In genomic region chr8:82416587-82417340, GRCm38 (mm10) we compare ENCODE assay signal across 14 mouse cellular contexts. TPM values are rescaled to one million over a fixed set of nuclear protein-coding genes. Genes with fewer than 3 reads are reported as not detected.
DNase-seq lines count a peak whose midpoint lies in the region; ATAC-seq and TF ChIP-seq lines count a peak whose summit lies in the region.
"Had no signal": no experiment of that assay in that cellular context is flagged by ENCODE, and none has a peak within 500 bp of the region (broad histone marks: within the 10 kb centered on the region; RNA-seq: fewer than 3 reads in every experiment).

No protein-coding gene starts in this region.

- peak; percentile 3 for DNase-seq in embryonic facial prominence, embryonic 14.5 days (ENCODE audit: low spot score)
- DNase-seq in embryonic facial prominence, embryonic 10.5 days (ENCODE audit: low spot score) = no peak
- DNase-seq in liver, postnatal 0 days = peak; percentile 43
- DNase-seq in left cerebral cortex, adult 8-10 months (ENCODE audit: low spot score in 2 of 2) = no peak
- no peak for DNase-seq in layer of hippocampus, adult 11-12 months (ENCODE audit: low spot score)
- DNase-seq in cerebellum, adult 9-11 months = no peak
- DNase-seq: layer of hippocampus, postnatal 36 days; thymus, postnatal 25 days had no signal

- no peak for TF ChIP-seq EP300 in liver, postnatal 0 days (IDR thresholded peaks at IDR 0.05; ENCODE audit: low read depth)

- H3K4me3 ChIP-seq in embryonic facial prominence, embryonic 14.5 days (ENCODE audit: low read depth, low read length) = no peak overlapping the region
- no peak overlapping the region for H3K4me3 ChIP-seq in embryonic facial prominence, embryonic 10.5 days
- H3K4me3 ChIP-seq in liver, postnatal 0 days (ENCODE audit: low read depth, low read length) = no peak overlapping the region
- H3K4me3 ChIP-seq: heart, embryonic 10.5 days had no signal

- no peak for TF ChIP-seq CTCF in liver, postnatal 0 days (IDR thresholded peaks at IDR 0.05; ENCODE audit: low read depth)

- no peak overlapping the region for H3K4me2 ChIP-seq in embryonic facial prominence, embryonic 14.5 days (ENCODE audit: low read depth, low read length)
- H3K4me2 ChIP-seq in liver, postnatal 0 days (ENCODE audit: low read depth, low read length) = peak overlapping the region; percentile 35; the same call in 1 of the 2 replicates
- H3K4me2 ChIP-seq: hindbrain, embryonic 14.5 days had no signal

- H3K4me1 ChIP-seq in embryonic facial prominence, embryonic 14.5 days (ENCODE audit: control insufficient read depth, insufficient read depth, low read length) = no peaks in the 10 kb centered on the region
- H3K4me1 ChIP-seq in embryonic facial prominence, embryonic 10.5 days = no peaks in the 10 kb centered on the region
- no peaks in the 10 kb centered on the region for H3K4me1 ChIP-seq in liver, postnatal 0 days (ENCODE audit: insufficient read depth)
- H3K4me1 ChIP-seq: heart, embryonic 10.5 days had no signal

- ATAC-seq in embryonic facial prominence, embryonic 14.5 days (ENCODE audit: low read depth) = no peak
- ATAC-seq in granulocyte monocyte progenitor cell, adult 5-6 weeks (replicated peaks; ENCODE audit: poor library complexity, severe bottlenecking) = peak; percentile 53
- peak; percentile 92 for ATAC-seq in liver, postnatal 0 days
- peak; percentile 44 for ATAC-seq in megakaryocyte progenitor cell, adult 5-6 weeks (replicated peaks; ENCODE audit: poor library complexity)

- H3K9me3 ChIP-seq in embryonic facial prominence, embryonic 14.5 days (ENCODE audit: control insufficient read depth, low read length) = no peaks in the 10 kb centered on the region
- H3K9me3 ChIP-seq in embryonic facial prominence, embryonic 10.5 days = no peaks in the 10 kb centered on the region
- no peaks in the 10 kb centered on the region for H3K9me3 ChIP-seq in liver, postnatal 0 days (ENCODE audit: low read length)
- H3K9me3 ChIP-seq: G1E; heart, embryonic 10.5 days had no signal

- H3K36me3 ChIP-seq in embryonic facial prominence, embryonic 14.5 days (ENCODE audit: control insufficient read depth, insufficient read depth, low read length) = no peaks in the 10 kb centered on the region
- H3K36me3 ChIP-seq in embryonic facial prominence, embryonic 10.5 days (replicated peaks) = no peaks in the 10 kb centered on the region
- no peaks in the 10 kb centered on the region for H3K36me3 ChIP-seq in liver, postnatal 0 days (replicated peaks; ENCODE audit: insufficient read depth, low read length)
- H3K36me3 ChIP-seq: G1E; heart, embryonic 10.5 days had no signal

- WGBS in embryonic facial prominence, embryonic 14.5 days = 73% methylated on average over 5 of the region's 5 CpGs
- WGBS in embryonic facial prominence, embryonic 10.5 days = 86% methylated on average over 5 of the region's 5 CpGs
- WGBS in liver, postnatal 0 days (ENCODE audit: insufficient replicate concordance) = 52% methylated on average over 5 of the region's 5 CpGs

- H3K9ac ChIP-seq in embryonic facial prominence, embryonic 14.5 days (ENCODE audit: low read depth, low read length) = no peak overlapping the region
- H3K9ac ChIP-seq in liver, postnatal 0 days (replicated peaks) = no peak overlapping the region; the same call in 1 of the 2 replicates
- H3K9ac ChIP-seq: hindbrain, embryonic 14.5 days had no signal

- H3K27me3 ChIP-seq in embryonic facial prominence, embryonic 14.5 days (replicated peaks; ENCODE audit: control insufficient read depth, insufficient read depth, low read length) = no peaks in the 10 kb centered on the region
- no peaks in the 10 kb centered on the region for H3K27me3 ChIP-seq in embryonic facial prominence, embryonic 10.5 days (replicated peaks; ENCODE audit: low read depth, poor library complexity, severe bottlenecking)
- H3K27me3 ChIP-seq in liver, postnatal 0 days (ENCODE audit: insufficient read depth, low read length) = no peaks in the 10 kb centered on the region

- H3K27ac ChIP-seq in embryonic facial prominence, embryonic 14.5 days (replicated peaks; ENCODE audit: low read depth, low read length) = no peak overlapping the region
- H3K27ac ChIP-seq in embryonic facial prominence, embryonic 10.5 days (replicated peaks) = no peak overlapping the region
- peak overlapping the region; percentile 88 for H3K27ac ChIP-seq in liver, postnatal 0 days (ENCODE audit: low read depth)
- H3K27ac ChIP-seq: heart, embryonic 10.5 days; hindbrain, embryonic 14.5 days; macrophage had no signal

RNA-seq across cellular contexts. Expression of gene Il15, which starts 13.7 kb away (rescaled TPM):
- polyA plus RNA-seq in embryonic facial prominence, embryonic 14.5 days (2014; fragmentation: Nextera tagmentation; extraction: Ambion mirVana) = 3.6 and 4.4 TPM in 2 replicates
- polyA plus RNA-seq in embryonic facial prominence, embryonic 10.5 days (2016; fragmentation: Nextera tagmentation; extraction: Ambion mirVana) = 2.2 and 2.9 TPM in 2 replicates
- total RNA-seq in granulocyte monocyte progenitor cell, adult 5-6 weeks (2014; fragmentation: Nextera tagmentation) = 26.7 and 47.4 TPM in 2 replicates
- 18.5 and 20.7 TPM in 2 replicates for total RNA-seq in granulocyte monocyte progenitor cell, adult 5-6 weeks (2017)
- 6.4 and 7.3 TPM in 2 replicates for polyA plus RNA-seq in liver, postnatal 0 days (2015; fragmentation: Nextera tagmentation; extraction: Ambion mirVana)
- total RNA-seq in megakaryocyte progenitor cell, adult 5-6 weeks (2015) = 29.4 and 34.9 TPM in 2 replicates
- total RNA-seq in megakaryocyte progenitor cell, adult 5-6 weeks (2017) = 26.2 and 27.1 TPM in 2 replicates
- 1 to 10 TPM; 2.0 to 4.2 (median 3.2) TPM for total RNA-seq in left cerebral cortex, adult 8-10 months (2022)
- polyA plus RNA-seq: G1E had no signal

Comparison
In these comparisons a context has a peak if more than half of its experiments do, and no peak if none do; other contexts are left out.
1. DNase-seq: peak in embryonic facial prominence, embryonic 14.5 days (single experiment) and liver, postnatal 0 days (single experiment); none in embryonic facial prominence, embryonic 10.5 days (single experiment), left cerebral cortex, adult 8-10 months (0 of 2), layer of hippocampus, adult 11-12 months (single experiment) and cerebellum, adult 9-11 months (single experiment).